Mouse (Mus musculus): ENCODE data around the gene 4833420G17Rik. TPM values are rescaled to one million over a fixed set of nuclear protein-coding genes. Genes with fewer than 3 reads are reported as not detected.

4833420G17Rik gene
- total RNA-seq (2012; rRNA removed): 24.8 and 26.0 TPM in 2 replicates
- total RNA-seq (2014; rRNA removed): 35.9 and 41.1 TPM in 2 replicates
- polyA plus RNA-seq (2012; ENCODE audit: insufficient read length, low read depth): 35.1 and 39.1 TPM in 2 replicates

- peaks cover 10 to 25% of the 10 kb centered on the region in 2 experiments; a peak in 3 of 4 replicates for H3K4me1 ChIP-seq (ENCODE audit: control insufficient read depth in 1 of 2, insufficient read depth in 2 of 2)
- peak within 1 kb of the TSS; percentile 96 for H3K4me2 ChIP-seq (ENCODE audit: insufficient read depth, low read depth, poor library complexity, severe bottlenecking)
- H3K79me2 ChIP-seq (replicated peaks; ENCODE audit: control insufficient read depth, extremely low read depth, insufficient read depth, poor library complexity, severe bottlenecking): peaks cover 27% of the 10 kb centered on the region
- no peaks in the 10 kb centered on the region for H3K27me3 ChIP-seq (replicated peaks)
- peak within 1 kb of the TSS; percentile 78 to 99 (median 88) for H3K4me3 ChIP-seq (replicated peaks in 1 of 3; ENCODE audit: low read depth in 2 of 3, low read length in 2 of 3, poor library complexity in 1 of 3)
- H3K9me3 ChIP-seq (replicated peaks; ENCODE audit: low read length): no peaks in the 10 kb centered on the region
- H3K36me3 ChIP-seq (replicated peaks in 1 of 2; ENCODE audit: control insufficient read depth in 1 of 2, insufficient read depth in 1 of 2, low read length in 1 of 2): peaks cover 22 to 43% of the 10 kb centered on the region in 2 experiments
- peak within 1 kb of the TSS; percentile 73 for H3K9ac ChIP-seq (ENCODE audit: insufficient read depth, low read depth)
- in situ Hi-C loops (cut with MboI; ENCODE audit: low pct_ligation_motif_present, low pct_unique_long_range_greater_than_20kb, low sequenced_read_pairs) (no loop called here), dilution Hi-C loops (cut with MboI; ENCODE audit: extremely low pct_ligation_motif_present, extremely low pct_unique_long_range_greater_than_20kb, low sequenced_read_pairs) (no loop called here)
- peak; percentile 94 for DNase-seq (ENCODE audit: extremely low read depth)
- H3K27ac ChIP-seq (ENCODE audit: insufficient read depth, low read depth): no peak within 1 kb of the TSS
- TF ChIP-seq SIN3A (IDR thresholded peaks at IDR 0.05; ENCODE audit: low read length) (peak; percentile 96), ZKSCAN1 (IDR thresholded peaks at IDR 0.05; ENCODE audit: borderline replicate concordance, low read depth, low read length) (no peak), ZNF384 (IDR thresholded peaks at IDR 0.05; ENCODE audit: low read depth, low read length) (peak; percentile 3; the same call in 1 of the 2 replicates), ZMIZ1 (IDR thresholded peaks at IDR 0.05; ENCODE audit: low read depth, low read length) (peak; percentile 93), RAD21 (IDR thresholded peaks at IDR 0.05; ENCODE audit: low read depth, low read length) (no peak), CHD1 (IDR thresholded peaks at IDR 0.05; ENCODE audit: low read depth, low read length) (0 out of 2 replicates have a peak, but pooled peaks have one; percentile 67), ELF1 (IDR thresholded peaks at IDR 0.05; ENCODE audit: low read depth, low read length) (peak; percentile 99), TCF12 (IDR thresholded peaks at IDR 0.05; ENCODE audit: low read depth, low read length) (peak; percentile 2), E2F4 (IDR thresholded peaks at IDR 0.05; ENCODE audit: insufficient replicate concordance, low read depth, low read length) (no peak), MEF2A (IDR thresholded peaks at IDR 0.05; ENCODE audit: borderline replicate concordance, low read depth, low read length) (no peak; the same call in 1 of the 2 replicates), NELFE (IDR thresholded peaks at IDR 0.05; ENCODE audit: low read depth, low read length) (peak; percentile 97), UBTF (IDR thresholded peaks at IDR 0.05; ENCODE audit: low read depth, low read length) (0 out of 2 replicates have a peak, but pooled peaks have one; percentile 32), POLR2A (IDR thresholded peaks at IDR 0.05; ENCODE audit: low read depth, low read length) (peak; percentile 98), NRF1 (IDR thresholded peaks at IDR 0.05; ENCODE audit: low read depth, low read length) (no peak; the same call in 1 of the 2 replicates), MXI1 (IDR thresholded peaks at IDR 0.05; ENCODE audit: low read depth, low read length) (peak; percentile 68; the same call in 1 of the 2 replicates), POLR2AphosphoS2 (IDR thresholded peaks at IDR 0.05; ENCODE audit: low read depth, low read length) (peak; percentile 94), TBP (conservative IDR thresholded peaks at IDR 0.05; ENCODE audit: low read depth, low read length) (peak; percentile 90), IRF4 (IDR thresholded peaks at IDR 0.05; ENCODE audit: low read depth, low read length) (no peak), BHLHE40 (IDR thresholded peaks at IDR 0.05; ENCODE audit: low read depth, low read length) (no peak), HCFC1 (IDR thresholded peaks at IDR 0.05; ENCODE audit: low read depth, low read length) (peak; percentile 90)
These were observed at the start of gene 4833420G17Rik for GRCm38 (mm10) chr13:119462596-119463560. 4833420G17Rik (plus strand) TSS chr13:119462768.
